Mouse (Mus musculus): ENCODE data around the gene Xdh.
"Not testable (repeated sequence)": the region's sequence is repeated elsewhere in the genome, so short reads cannot be mapped to it uniquely, and the experiment has no call there.

Xdh gene

DNA sequence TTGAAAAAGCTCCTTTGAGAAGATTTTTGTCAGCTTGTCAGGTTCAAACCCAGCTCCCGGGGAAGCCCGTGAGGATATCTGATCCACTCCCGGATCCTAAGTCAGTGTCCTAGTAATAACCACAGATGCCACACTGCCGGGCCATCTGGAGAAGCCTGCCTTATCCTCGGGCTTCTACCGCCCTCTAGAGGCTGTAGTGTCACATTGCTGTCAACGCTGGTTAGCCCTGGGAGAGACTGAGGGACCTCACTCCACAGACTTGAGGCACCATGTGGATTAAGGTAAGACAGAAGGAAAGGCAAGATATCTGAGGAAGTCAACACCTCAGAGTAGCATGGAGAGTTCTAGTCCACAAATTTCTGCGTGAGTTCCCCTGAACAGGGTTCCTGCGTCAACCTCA lies 67.8 kb downstream of the Xdh start:
- DNase-seq (ENCODE audit: low read depth, low spot score), result peak; percentile 87

GRCm38 (mm10) chr17:73881295-73881694 lies 68.7 kb downstream of the Xdh start:
- DNase-seq (ENCODE audit: low read depth, low spot score), result no peak

DNA sequence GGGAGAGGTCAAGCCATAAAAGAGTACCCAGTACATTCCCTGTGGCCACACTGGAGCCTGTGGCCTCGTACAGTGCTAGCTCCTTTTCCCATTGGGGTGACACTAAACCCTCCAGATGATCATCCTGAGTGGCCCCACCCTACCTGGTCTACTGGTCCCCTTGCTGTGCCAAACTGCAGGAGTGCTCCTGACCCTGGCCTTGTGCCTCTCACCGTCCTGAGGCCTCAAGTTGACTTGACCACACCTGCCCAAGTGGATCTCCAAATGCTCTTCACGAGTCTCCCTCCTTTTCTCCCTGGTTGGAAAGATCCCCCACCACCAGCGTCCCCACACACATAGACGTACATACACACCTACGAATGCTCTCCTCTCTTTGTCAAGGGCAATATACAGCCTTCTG lies 69.7 kb downstream of the Xdh start:
- DNase-seq (ENCODE audit: low read depth, low spot score), result no peak

DNA sequence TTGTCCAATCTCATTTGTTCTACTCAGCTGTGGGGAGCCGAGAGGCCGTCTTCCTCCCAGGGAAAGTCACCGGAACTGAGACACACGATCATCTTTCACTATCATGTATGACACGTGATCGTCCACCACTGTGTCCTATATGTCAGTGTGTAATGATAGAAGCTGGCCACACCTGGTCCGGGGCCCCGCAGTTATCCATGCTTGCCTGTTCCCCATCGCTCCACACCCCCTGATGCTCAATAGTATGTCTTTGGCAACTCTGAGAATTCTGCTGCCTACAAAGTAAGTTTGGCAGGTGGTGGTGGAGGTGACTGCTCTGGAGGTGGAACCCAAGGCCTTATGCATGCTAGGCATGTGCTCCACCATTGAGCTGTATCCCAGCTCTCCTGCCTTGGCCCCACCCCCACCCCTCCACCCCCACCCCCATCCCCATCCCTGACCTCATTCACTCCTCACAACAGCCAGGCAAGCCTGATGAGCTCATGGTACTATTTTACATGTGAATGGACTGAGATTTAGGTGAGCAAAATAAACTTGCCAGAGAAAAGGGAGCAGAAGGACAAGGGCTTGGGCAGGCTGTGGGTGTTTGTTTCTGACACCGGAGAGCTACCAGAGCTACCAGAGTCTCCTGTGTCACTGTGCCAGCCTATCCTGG lies 70.6 kb downstream of the Xdh start:
- DNase-seq (ENCODE audit: low read depth, low spot score), result no peak

DNA sequence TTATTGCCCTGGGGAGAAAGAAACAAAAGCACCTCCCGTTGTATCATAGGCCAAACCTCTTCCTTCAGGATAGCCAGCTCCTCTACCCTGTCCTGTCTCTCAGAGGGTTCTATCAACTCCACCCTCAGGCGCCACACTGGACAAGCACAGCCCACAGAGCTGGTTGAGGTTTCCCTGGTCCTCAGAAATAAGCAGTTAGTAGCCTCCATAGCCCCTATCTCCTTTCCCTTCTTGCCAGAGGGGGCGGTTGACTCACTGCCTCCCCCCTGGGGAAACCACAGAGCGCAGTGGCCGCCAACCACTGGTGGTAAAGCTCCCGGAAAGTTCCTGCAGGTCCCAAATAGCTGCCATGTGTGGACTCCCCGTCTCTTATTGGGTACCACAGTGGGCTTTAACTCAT lies 74.3 kb downstream of the Xdh start:
- no peak for DNase-seq (ENCODE audit: low read depth, low spot score)

- no peak for DNase-seq (ENCODE audit: low read depth, low spot score)
Observed at GRCm38 (mm10) chr17:73875268-73875667, 74.7 kb downstream of the Xdh start.

GRCm38 (mm10) chr17:73870956-73871605 lies 78.9 kb downstream of the Xdh start:
- DNase-seq (ENCODE audit: low read depth, low spot score), result no peak

DNA sequence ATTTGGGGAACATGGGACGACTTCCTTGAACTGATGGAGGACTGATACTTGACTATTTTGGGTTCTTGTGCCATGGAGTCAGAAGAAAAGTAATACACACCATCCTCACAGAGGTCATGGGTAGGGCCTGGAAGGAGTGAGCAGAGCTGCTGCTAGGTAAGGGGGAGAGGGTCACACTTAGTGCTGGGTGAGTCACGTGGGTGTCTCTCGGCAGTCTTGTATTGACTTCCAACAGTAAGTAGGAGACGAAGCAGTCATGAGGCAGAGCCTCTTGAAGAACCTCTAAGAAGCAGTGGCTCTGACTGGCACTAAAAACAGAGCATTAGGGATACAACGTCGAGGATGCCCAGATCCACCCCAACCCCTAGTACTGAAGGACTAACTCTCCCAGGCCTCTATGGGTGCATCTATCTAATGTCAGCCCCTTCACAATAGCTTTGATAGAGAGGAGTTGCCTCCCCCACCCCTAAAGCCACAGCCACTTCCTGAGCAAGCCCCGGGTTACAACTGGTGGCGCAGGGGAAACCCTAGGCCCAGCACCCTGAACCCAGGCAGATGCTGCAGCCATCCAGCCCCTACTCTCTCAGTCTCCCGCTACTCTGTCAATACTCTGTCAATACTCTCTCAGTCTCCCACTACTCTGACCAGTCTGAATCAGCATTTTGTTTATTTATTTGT lies 80.8 kb downstream of the Xdh start:
- DNase-seq (ENCODE audit: low read depth, low spot score), result no peak

GRCm38 (mm10) chr17:73853717-73854116 lies 96.3 kb downstream of the Xdh start:
- DNase-seq (ENCODE audit: low read depth, low spot score), result no peak

DNA sequence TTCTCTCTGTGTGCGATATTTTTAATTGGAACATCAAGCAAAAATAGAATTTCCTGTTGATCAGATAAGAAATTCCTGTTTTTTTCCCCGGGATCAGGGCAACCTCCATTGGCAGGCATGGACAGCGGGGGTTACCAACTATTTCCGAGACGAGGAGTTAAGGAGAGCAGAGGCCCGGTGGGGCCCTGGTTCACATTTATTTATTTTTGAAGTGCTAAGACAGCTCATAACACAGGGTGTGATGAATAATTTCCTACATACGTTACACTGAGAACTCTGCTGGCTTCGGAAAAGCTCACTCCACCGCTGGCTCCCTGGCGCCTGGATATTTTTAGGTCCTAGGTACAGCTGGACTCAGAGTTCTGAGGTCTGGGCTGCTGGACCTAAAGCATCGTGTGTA lies 97.0 kb downstream of the Xdh start:
- no peak for DNase-seq (ENCODE audit: low read depth, low spot score)

DNA sequence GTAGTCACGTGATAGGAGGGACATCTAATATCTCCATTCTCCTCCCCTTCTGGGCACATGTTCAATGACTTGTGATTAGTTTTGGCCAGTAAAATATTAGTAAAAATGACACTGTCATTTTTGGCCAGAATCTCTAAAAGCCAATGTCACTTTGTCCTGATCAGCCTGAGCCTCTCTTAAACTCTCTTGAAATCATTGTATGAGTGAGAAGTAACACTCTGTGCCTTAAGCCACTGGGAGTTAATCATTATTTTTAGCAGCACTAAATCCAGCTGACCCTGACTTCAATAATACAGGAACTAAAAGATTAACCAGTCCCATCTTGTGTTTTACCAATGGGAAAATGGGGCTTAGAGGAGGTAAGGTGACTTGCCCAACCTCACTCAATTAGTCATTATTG lies 102.6 kb downstream of the Xdh start:
- DNase-seq (ENCODE audit: low read depth, low spot score), result no peak

- DNase-seq (ENCODE audit: low read depth, low spot score), result no peak
Observed at GRCm38 (mm10) chr17:73845632-73846031, 104.4 kb downstream of the Xdh start.

DNA sequence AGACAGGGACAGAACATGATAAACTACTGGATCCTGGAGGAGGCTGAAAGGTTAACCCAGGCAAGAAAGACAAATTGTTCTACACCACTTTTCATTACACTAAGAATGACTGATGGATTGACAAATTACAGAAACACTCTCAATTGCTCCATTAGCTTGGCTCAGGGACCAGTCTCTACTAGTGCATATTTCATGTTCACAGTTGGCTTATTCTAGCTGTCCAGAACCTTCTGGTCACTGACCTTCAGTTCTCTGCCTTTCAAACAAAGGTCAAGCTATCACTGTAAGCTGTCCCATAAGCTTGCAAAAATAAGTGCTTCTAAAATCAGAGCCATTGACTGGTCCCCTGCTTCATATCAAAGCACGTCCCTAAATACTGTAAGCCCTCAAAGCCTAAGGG lies 107.0 kb downstream of the Xdh start:
- DNase-seq (ENCODE audit: low read depth, low spot score), result no peak

GRCm38 (mm10) chr17:73839876-73840275 lies 110.1 kb downstream of the Xdh start:
- DNase-seq (ENCODE audit: low read depth, low spot score), result not testable (repeated sequence)

DNA sequence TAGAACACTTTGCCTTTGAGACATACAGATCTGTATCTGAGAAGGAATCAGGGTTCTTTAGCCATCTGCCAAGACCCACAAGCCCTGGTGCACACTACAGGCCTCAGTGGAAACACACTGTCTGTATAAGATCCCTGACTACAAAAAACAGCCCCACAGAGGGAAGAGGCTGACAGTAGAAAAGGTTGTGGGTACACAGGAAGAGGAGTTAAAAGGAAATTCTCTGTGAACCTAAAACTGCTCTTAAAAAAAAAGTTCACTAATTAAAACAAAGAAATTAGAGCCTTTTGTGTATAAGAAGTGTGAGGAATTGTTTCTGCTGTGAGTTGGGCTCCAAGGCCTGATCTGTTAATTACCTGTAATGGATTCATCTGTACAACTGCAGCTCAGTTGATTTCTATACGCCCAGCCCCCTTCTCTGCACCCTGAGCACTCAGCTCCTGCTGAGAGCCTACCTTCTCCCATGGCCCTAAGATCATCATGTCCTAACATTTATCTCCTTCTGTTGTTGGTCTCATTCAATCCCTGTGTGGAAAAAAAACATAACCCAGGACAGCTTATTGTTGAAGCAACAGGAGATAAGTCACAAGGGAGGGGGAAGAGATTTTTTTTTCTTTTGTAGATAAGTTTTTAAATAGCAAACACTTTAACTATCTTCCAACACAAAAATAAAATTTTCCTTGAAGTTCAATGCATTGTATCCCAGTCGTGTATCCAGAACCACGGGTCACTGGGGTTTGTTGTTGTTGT lies 110.7 kb downstream of the Xdh start:
- DNase-seq (ENCODE audit: low read depth, low spot score), result no peak

GRCm38 (mm10) chr17:73837244-73837643 lies 112.8 kb downstream of the Xdh start:
- DNase-seq (ENCODE audit: low read depth, low spot score), result no peak

GRCm38 (mm10) chr17:73836601-73837000 lies 113.4 kb downstream of the Xdh start:
- no peak for DNase-seq (ENCODE audit: low read depth, low spot score)
